Mouse (Mus musculus) forebrain, embryonic 16.5 days (tissue): Measurements from ENCODE around the gene S100a5. TPM values are rescaled to one million over a fixed set of nuclear protein-coding genes. Genes with fewer than 3 reads are reported as not detected.

Experiments used
- ATAC-seq: fragments of 200-750 bp; cut with Nextera tagmentation; 2 replicates; pipeline ENCODE4 v1.8.0; 2017; ENCODE audit warnings: mild to moderate bottlenecking, moderate library complexity
- H3K27ac ChIP-seq: fragments of 300-500 bp; sonication (generic); 2 replicates; pipeline ENCODE4 v1.5.1; 2014; ENCODE audit warnings: low read length, control low read depth
- H3K27me3 ChIP-seq: fragments of 300-500 bp; sonication (generic); replicated peaks from 2 replicates; pipeline ENCODE4 v1.6.1; 2014; ENCODE audit warnings: low read length; ENCODE audit not compliant: control insufficient read depth, insufficient read depth
- H3K36me3 ChIP-seq: fragments of 300-500 bp; sonication (generic); 2 replicates; pipeline ENCODE4 v1.6.1; 2014; ENCODE audit not compliant: control insufficient read depth, insufficient read depth
- H3K4me1 ChIP-seq: fragments of 300-500 bp; sonication (generic); replicated peaks from 2 replicates; pipeline ENCODE4 v1.6.1; 2014; ENCODE audit warnings: low read length; ENCODE audit not compliant: control insufficient read depth, insufficient read depth
- H3K4me2 ChIP-seq: fragments of 300-500 bp; sonication (generic); 2 replicates; pipeline ENCODE4 v1.6.1; 2014; ENCODE audit warnings: mild to moderate bottlenecking, low read length, control low read depth
- H3K4me3 ChIP-seq: fragments of 300-500 bp; sonication (generic); replicated peaks from 2 replicates; pipeline ENCODE4 v1.5.1; 2014; ENCODE audit warnings: mild to moderate bottlenecking, low read length, control low read depth
- H3K9ac ChIP-seq: fragments of 300-500 bp; sonication (generic); replicated peaks from 2 replicates; pipeline ENCODE4 v1.6.1; 2014; ENCODE audit warnings: low read depth, low read length, control low read depth
- H3K9me3 ChIP-seq: fragments of 300-500 bp; sonication (generic); 2 replicates; pipeline ENCODE4 v1.6.1; 2016; ENCODE audit warnings: low read length; ENCODE audit not compliant: control insufficient read depth
- WGBS: fragments of 180-500 bp; shearing (Covaris S2); extraction: QIAGEN DNeasy Blood & Tissue Kit; methylation state at CpG from one replicate; pipeline ENCODE4 v1.1.7; 2014; 5-methylcytosine and 5-hydroxymethylcytosine counted together
- polyA plus RNA-seq: library from polyadenylated mRNA; unstranded; fragments of >200 nt; fragmentation: Nextera tagmentation; extraction: Ambion mirVana; gene quantifications from 2 replicates; pipeline ENCODE4 v1.2.1, GENCODE M21; 2015

The S100a5 gene
- polyA plus RNA-seq, 1 experiment from 2014 or later, result not detected

GRCm38 (mm10) chr3:90605049-90605448, 3.3 kb upstream of the S100a5 start:
- Histone ChIP-seq H3K4me1 (peaks cover 13% of the 10 kb centered on the region), H3K27me3 (no peaks in the 10 kb centered on the region), H3K4me2 (no peak overlapping the region), H3K9ac (no peak overlapping the region), H3K36me3 (no peaks in the 10 kb centered on the region), H3K9me3 (no peaks in the 10 kb centered on the region), H3K4me3 (no peak overlapping the region), H3K27ac (no peak overlapping the region)
- peak; percentile 13; the same call in 1 of the 2 replicates for ATAC-seq
- 81% methylated on average over 3 of the region's 3 CpGs for WGBS

DNA sequence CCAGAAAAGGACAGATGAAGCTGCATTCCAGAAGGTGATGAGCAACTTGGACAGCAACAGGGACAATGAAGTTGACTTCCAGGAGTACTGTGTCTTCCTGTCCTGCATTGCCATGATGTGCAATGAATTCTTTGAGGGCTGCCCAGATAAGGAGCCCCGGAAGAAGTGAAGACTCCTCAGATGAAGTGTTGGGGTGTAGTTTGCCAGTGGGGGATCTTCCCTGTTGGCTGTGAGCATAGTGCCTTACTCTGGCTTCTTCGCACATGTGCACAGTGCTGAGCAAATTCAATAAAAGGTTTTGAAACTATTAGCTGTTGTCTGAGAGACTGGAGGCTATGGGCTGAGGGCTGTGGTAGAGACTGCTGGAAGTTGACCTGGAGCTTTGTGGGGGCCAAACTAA, 2.6 kb upstream of the S100a5 start:
- Histone ChIP-seq H3K9ac (no peak overlapping the region), H3K27me3 (no peaks in the 10 kb centered on the region), H3K4me2 (no peak overlapping the region), H3K4me3 (no peak overlapping the region), H3K9me3 (no peaks in the 10 kb centered on the region), H3K27ac (no peak overlapping the region), H3K36me3 (no peaks in the 10 kb centered on the region), H3K4me1 (peaks cover 13% of the 10 kb centered on the region)
- WGBS, result 90% methylated on average over 2 of the region's 2 CpGs
- ATAC-seq, result no peak

GRCm38 (mm10) chr3:90606185-90606584, 2.1 kb upstream of the S100a5 start:
- no peaks in the 10 kb centered on the region for H3K27me3 ChIP-seq
- H3K4me2 ChIP-seq, result no peak overlapping the region
- H3K4me3 ChIP-seq, result no peak overlapping the region
- peaks cover 13% of the 10 kb centered on the region for H3K4me1 ChIP-seq
- no peaks in the 10 kb centered on the region for H3K9me3 ChIP-seq
- no peak overlapping the region for H3K9ac ChIP-seq
- 98% methylated on average over 6 of the region's 6 CpGs for WGBS
- ATAC-seq, result no peak
- H3K27ac ChIP-seq, result no peak overlapping the region
- no peaks in the 10 kb centered on the region for H3K36me3 ChIP-seq

DNA sequence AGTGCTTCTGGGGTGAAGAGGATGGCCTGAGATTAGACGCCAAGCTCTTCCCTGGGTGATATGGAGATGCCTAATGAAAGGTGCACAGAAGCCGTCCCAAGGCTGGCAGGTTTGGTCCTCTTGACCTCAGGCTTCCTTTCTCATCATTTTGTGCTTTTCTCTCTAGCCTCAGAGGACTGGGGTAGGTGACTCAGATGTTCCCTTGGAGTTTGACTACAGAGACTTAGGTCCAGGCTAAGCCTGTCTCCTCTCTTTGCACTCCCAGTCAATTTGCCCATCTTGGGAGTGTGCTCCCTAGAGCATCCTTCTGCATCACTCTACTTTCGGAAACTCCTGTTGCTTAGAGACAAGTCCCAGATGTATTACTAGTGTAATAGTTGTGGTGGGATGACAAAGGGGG, 962 bp upstream of the S100a5 start:
- H3K4me2 ChIP-seq, result no peak overlapping the region
- no peaks in the 10 kb centered on the region for H3K27me3 ChIP-seq
- ATAC-seq, result no peak
- 80% methylated on average over 3 of the region's 3 CpGs for WGBS
- no peak overlapping the region for H3K9ac ChIP-seq
- peaks cover 13% of the 10 kb centered on the region for H3K4me1 ChIP-seq
- H3K9me3 ChIP-seq, result no peaks in the 10 kb centered on the region
- H3K36me3 ChIP-seq, result no peaks in the 10 kb centered on the region
- no peak overlapping the region for H3K27ac ChIP-seq
- no peak overlapping the region for H3K4me3 ChIP-seq

DNA sequence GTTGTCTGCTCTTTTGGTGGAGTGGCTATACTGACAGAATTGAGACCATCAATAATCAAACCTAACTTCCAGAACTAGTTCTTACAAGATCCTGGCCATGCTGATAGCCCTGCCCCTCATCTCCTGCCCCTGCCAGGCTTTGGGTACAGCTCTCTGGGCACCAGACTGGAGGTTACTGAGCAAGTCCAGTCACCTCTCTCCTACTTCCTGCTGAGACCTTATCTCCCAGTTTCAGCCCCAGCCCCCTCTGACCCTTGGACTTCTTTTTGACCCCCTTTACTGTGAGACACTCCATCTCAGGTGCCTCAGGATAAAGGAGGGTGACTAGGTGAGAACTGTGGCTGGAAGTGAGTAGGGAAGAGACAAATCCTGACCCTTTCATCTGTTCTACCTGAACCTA, 779 bp downstream of the S100a5 start:
- Histone ChIP-seq H3K4me3 (no peak overlapping the region), H3K4me1 (peaks cover 14% of the 10 kb centered on the region), H3K36me3 (no peaks in the 10 kb centered on the region), H3K9ac (no peak overlapping the region), H3K27me3 (no peaks in the 10 kb centered on the region), H3K4me2 (no peak overlapping the region), H3K9me3 (no peaks in the 10 kb centered on the region), H3K27ac (no peak overlapping the region)
- no peak for ATAC-seq

- H3K4me2 ChIP-seq, result no peak overlapping the region
- ATAC-seq, result no peak
- H3K27ac ChIP-seq, result no peak overlapping the region
- H3K9me3 ChIP-seq, result no peaks in the 10 kb centered on the region
- 80% methylated on average over 3 of the region's 3 CpGs for WGBS
- no peaks in the 10 kb centered on the region for H3K36me3 ChIP-seq
- H3K4me1 ChIP-seq, result peaks cover 6% of the 10 kb centered on the region
- H3K9ac ChIP-seq, result no peak overlapping the region
- H3K4me3 ChIP-seq, result no peak overlapping the region
- H3K27me3 ChIP-seq, result no peaks in the 10 kb centered on the region
Measured at GRCm38 (mm10) chr3:90611494-90611893, 3.2 kb downstream of the S100a5 start.

GRCm38 (mm10) chr3:90612061-90612460, 3.7 kb downstream of the S100a5 start:
- H3K36me3 ChIP-seq, result no peaks in the 10 kb centered on the region
- no peak overlapping the region for H3K9ac ChIP-seq
- H3K4me2 ChIP-seq, result no peak overlapping the region
- H3K27ac ChIP-seq, result no peak overlapping the region
- no peaks in the 10 kb centered on the region for H3K9me3 ChIP-seq
- no peak overlapping the region for H3K4me3 ChIP-seq
- H3K4me1 ChIP-seq, result peaks cover 6% of the 10 kb centered on the region
- ATAC-seq, result no peak
- H3K27me3 ChIP-seq, result no peaks in the 10 kb centered on the region
- 77% methylated on average over 4 of the region's 4 CpGs for WGBS

GRCm38 (mm10) chr3:90612728-90613291, 4.5 kb downstream of the S100a5 start, which contains the start of gene S100a6:
TSS of gene S100a6 (plus strand) at chr3:90612882.
- Histone ChIP-seq H3K4me3 (peak within 1 kb of the TSS; percentile 31), H3K27me3 (no peaks in the 10 kb centered on the region), H3K9me3 (no peaks in the 10 kb centered on the region), H3K36me3 (no peaks in the 10 kb centered on the region), H3K9ac (0 out of 2 replicates have a peak within 1 kb of the TSS, but pooled peaks have one; percentile 22), H3K4me1 (peaks cover 6% of the 10 kb centered on the region), H3K4me2 (peak within 1 kb of the TSS; percentile 56), H3K27ac (no peak within 1 kb of the TSS)
- WGBS, result under 1% methylated on average over 23 of the region's 23 CpGs
- peak; percentile 85 for ATAC-seq

DNA sequence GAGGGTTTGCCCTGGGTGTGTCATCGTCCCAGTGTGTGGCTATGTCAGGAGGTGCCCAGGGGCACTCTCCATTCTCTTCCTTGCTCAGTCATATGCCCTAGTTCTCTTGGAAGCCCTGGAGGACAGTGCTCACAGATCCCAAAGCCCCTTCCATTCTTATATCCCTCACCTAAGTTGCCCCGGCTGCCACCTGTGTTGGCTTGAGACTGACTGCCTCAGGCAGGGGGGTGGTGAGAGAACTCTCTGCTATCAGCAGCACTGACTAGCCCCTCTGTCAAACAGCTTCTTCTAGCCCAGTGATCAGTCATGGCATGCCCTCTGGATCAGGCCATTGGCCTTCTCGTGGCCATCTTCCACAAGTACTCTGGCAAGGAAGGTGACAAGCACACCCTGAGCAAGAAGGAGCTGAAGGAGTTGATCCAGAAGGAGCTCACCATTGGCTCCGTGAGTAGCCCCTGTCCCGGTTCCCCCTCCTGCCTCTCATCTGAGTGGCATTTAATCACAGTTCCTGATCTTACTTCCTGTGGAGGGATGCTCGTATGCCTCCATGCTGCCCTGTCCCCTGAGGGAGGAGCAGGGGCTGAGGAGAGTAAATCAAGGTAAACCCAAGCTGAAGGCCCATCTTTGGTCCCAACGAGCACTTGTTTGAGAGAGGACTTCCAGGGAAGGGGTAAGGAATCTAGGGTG, 5.3 kb downstream of the S100a5 start:
- no peaks in the 10 kb centered on the region for H3K27me3 ChIP-seq
- H3K9ac ChIP-seq, result no peak overlapping the region
- WGBS, result 71% methylated on average over 7 of the region's 7 CpGs
- H3K27ac ChIP-seq, result no peak overlapping the region
- no peak for ATAC-seq
- H3K36me3 ChIP-seq, result no peaks in the 10 kb centered on the region
- peak overlapping the region; percentile 56; the same call in 1 of the 2 replicates for H3K4me2 ChIP-seq
- no peak overlapping the region for H3K4me3 ChIP-seq
- no peaks in the 10 kb centered on the region for H3K9me3 ChIP-seq
- H3K4me1 ChIP-seq, result peaks cover 6% of the 10 kb centered on the region
